Mouse (Mus musculus) heart, adult 2 months (tissue): ENCODE data around the gene Nell1.

Source experiments
- CTCF ChIP-seq: fragments of 200-600 bp; IDR thresholded peaks from 2 replicates; pipeline ENCODE4 v1.8.1; 2022; ENCODE audit warnings: antibody characterized with exemption, mild to moderate bottlenecking, moderate library complexity
- EP300 ChIP-seq: fragments of 200-500 bp; IDR thresholded peaks from 2 replicates; pipeline ENCODE4 v1.6.1; 2011; ENCODE audit warnings: low read depth, low read length, control low read depth; ENCODE audit not compliant: insufficient read depth
- POLR2A ChIP-seq: fragments of 200-500 bp; IDR thresholded peaks from 2 replicates; pipeline ENCODE4 v1.6.1; 2011; ENCODE audit warnings: mild to moderate bottlenecking, low read depth, low read length, control low read depth; ENCODE audit not compliant: insufficient read depth

- no peak for TF ChIP-seq POLR2A
- TF ChIP-seq CTCF, result no peak
- TF ChIP-seq EP300, result no peak
Measured at GRCm38 (mm10) chr7:50730951-50731350, 756.3 kb downstream of the Nell1 start.
